Mouse (Mus musculus) ES-E14 (cell line): ENCODE measurements around the gene Wif1. TPM values are rescaled to one million over a fixed set of nuclear protein-coding genes. Genes with fewer than 3 reads are reported as not detected.

ENCODE experiments used
- DNase-seq: peaks from one replicate; pipeline ENCODE4 v3.0.0-alpha.2; 2013; ENCODE audit warnings: low read depth, low spot score
- H3K27ac ChIP-seq: 2 replicates; pipeline ENCODE4 v1.5.1; 2012; ENCODE audit warnings: low read depth, mild to moderate bottlenecking, low read length, moderate library complexity, mixed read lengths; ENCODE audit not compliant: poor library complexity, insufficient read depth, severe bottlenecking
- H3K36me3 ChIP-seq: 2 replicates; pipeline ENCODE4 v1.6.1; 2012; ENCODE audit warnings: mild to moderate bottlenecking, low read length, moderate library complexity, mixed read lengths; ENCODE audit not compliant: control insufficient read depth, poor library complexity, insufficient read depth, severe bottlenecking
- H3K4me1 ChIP-seq, 2 experiments: fragments of 150-350 bp in 1 of 2; sonication (generic) in 1 of 2; 2 replicates each; pipeline ENCODE4 v1.6.1; 2012; ENCODE audit warnings: low read length in 2 of 2, mild to moderate bottlenecking in 1 of 2, mixed read lengths in 1 of 2; ENCODE audit not compliant: control insufficient read depth in 2 of 2, insufficient read depth in 2 of 2, poor library complexity in 1 of 2
- H3K4me3 ChIP-seq, 2 experiments: fragments of 150-350 bp in 1 of 2; sonication (generic) in 1 of 2; 2 replicates each; pipeline ENCODE4 v1.5.1; 2012; ENCODE audit warnings: low read length in 2 of 2, low read depth in 1 of 2, mild to moderate bottlenecking in 1 of 2, mixed read lengths in 1 of 2; ENCODE audit not compliant: insufficient read depth in 1 of 2, poor library complexity in 1 of 2, severe bottlenecking in 1 of 2
- H3K9ac ChIP-seq: 2 replicates; pipeline ENCODE4 v1.6.1; 2012; ENCODE audit warnings: low read depth, mild to moderate bottlenecking, low read length, mixed read lengths; ENCODE audit not compliant: poor library complexity, insufficient read depth, severe bottlenecking
- H3K9me3 ChIP-seq: fragments of 150-350 bp; sonication (generic); 2 replicates; pipeline ENCODE4 v1.6.1; 2012; ENCODE audit warnings: low read depth, mild to moderate bottlenecking, low read length; ENCODE audit not compliant: control insufficient read depth, insufficient read depth
- CHD2 ChIP-seq: IDR thresholded peaks from 2 replicates; pipeline ENCODE4 v1.6.1; 2014; ENCODE audit warnings: mild to moderate bottlenecking, low read depth, low read length, inconsistent platforms
- HCFC1 ChIP-seq: IDR thresholded peaks from 2 replicates; pipeline ENCODE4 v1.6.1; 2012; ENCODE audit warnings: low read length, inconsistent platforms, borderline replicate concordance; ENCODE audit not compliant: insufficient read depth
- MAFK ChIP-seq: IDR thresholded peaks from 2 replicates; pipeline ENCODE4 v1.6.1; 2014; ENCODE audit warnings: mild to moderate bottlenecking, low read depth, low read length, inconsistent platforms; ENCODE audit not compliant: insufficient read depth
- ZC3H11A ChIP-seq: IDR thresholded peaks from 2 replicates; pipeline ENCODE4 v1.6.1; 2012; ENCODE audit warnings: low read depth, mild to moderate bottlenecking, inconsistent platforms, low read length, borderline replicate concordance
- ZNF384 ChIP-seq: IDR thresholded peaks from 2 replicates; pipeline ENCODE4 v1.6.1; 2012; ENCODE audit warnings: low read depth, low read length, inconsistent platforms
- in situ Hi-C, 2 experiments: fragments of 600-800 bp; cut with MboI; formaldehyde crosslinking; loops; one replicate each; pipeline ENCODE4 v1.15.1; 2025; ENCODE audit warnings: low sequenced_read_pairs in 2 of 2, inconsistent platforms in 1 of 2; ENCODE audit not compliant: unreplicated experiment in 2 of 2
- total RNA-seq: library from RNA; depleted of rRNA; stranded (reverse); fragments of 300-350 nt; gene quantifications from 2 replicates; pipeline ENCODE4 v1.2.3, GENCODE M21; 2012

Gene Wif1
- total RNA-seq, 1 experiment: 0.13 TPM

DNA sequence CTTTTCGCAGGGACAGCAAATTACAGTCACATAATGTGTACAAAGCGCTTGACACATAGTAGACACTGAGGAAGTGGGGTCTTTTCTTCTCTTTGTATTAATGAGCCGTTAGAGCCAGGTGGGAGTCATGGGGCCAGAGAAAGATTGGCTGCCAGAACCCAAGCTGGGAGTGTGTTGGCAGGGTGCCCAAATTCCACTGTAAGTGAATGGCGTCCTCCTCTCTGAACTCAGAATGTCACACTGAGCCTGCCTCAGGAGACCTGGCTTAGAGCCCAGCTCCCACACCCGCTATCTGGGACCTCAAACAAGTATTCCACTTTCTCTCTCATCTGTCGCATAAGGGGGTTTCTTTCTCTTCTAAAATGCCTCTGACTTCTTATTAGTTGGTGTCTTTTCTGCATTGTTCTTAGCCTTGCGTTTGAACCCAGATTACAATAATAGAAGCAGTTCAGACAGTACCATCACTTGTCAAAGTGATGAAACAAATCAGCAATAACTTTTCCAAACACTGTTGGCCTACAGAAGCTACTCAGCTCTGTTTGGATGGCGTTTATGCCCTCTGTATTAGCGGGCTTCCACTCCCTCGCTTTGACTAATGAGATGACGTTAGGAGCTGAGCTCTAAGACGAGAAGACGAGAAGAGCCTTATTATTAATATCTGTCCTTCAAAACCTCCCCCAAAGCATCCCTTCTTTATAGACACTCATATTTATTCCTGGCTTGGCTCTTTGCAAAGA is 21.9 kb downstream of the Wif1 start:
- Histone ChIP-seq H3K4me3 (no peak overlapping the region), H3K27ac (no peak overlapping the region), H3K4me1 (no peaks in the 10 kb centered on the region), H3K9me3 (no peaks in the 10 kb centered on the region), H3K9ac (no peak overlapping the region), H3K36me3 (no peaks in the 10 kb centered on the region)
- DNase-seq: no peak
- in situ Hi-C loops: no loop called here
- TF ChIP-seq MAFK (no peak), ZC3H11A (no peak), HCFC1 (no peak), ZNF384 (no peak)

GRCm38 (mm10) chr10:121056823-121057222 is 23.1 kb downstream of the Wif1 start:
- no peak overlapping the region for H3K4me3 ChIP-seq
- DNase-seq: no peak
- H3K9me3 ChIP-seq: no peaks in the 10 kb centered on the region
- TF ChIP-seq HCFC1: no peak
- no peak for TF ChIP-seq ZNF384
- TF ChIP-seq MAFK: no peak
- TF ChIP-seq ZC3H11A: no peak
- no peak for TF ChIP-seq CHD2
- H3K4me1 ChIP-seq: no peaks in the 10 kb centered on the region
- no peak overlapping the region for H3K9ac ChIP-seq
- H3K27ac ChIP-seq: no peak overlapping the region
- in situ Hi-C loops: no loop called here
- no peaks in the 10 kb centered on the region for H3K36me3 ChIP-seq

GRCm38 (mm10) chr10:121059043-121060003 is 25.6 kb downstream of the Wif1 start:
- DNase-seq: no peak
- TF ChIP-seq CHD2 (no peak), HCFC1 (no peak), ZC3H11A (no peak), ZNF384 (no peak), MAFK (no peak)
- in situ Hi-C loops: no loop called here

DNA sequence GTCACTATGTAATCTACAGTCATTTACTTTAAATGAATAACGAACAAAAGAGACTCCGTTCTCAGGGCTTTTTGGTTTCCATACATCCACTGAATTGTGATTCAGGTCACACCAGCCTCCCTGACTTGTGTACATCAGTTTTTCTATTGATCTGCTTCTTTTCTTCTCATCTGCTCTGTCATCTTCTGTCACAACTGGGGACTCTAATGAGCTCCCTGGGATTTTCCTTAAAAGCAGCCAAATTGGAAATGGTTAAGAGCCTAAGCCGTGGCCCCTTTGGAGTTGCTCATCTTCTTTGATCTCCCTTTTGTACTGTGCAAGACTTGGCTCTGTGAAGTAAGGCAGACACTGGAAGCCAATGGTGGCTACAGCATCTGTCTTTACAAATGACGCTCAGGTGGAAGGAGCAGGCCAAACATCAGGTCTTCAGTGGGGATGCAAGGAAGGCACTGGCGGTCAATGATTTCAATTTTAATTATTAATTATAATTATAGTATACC is 27.6 kb downstream of the Wif1 start:
- no peak overlapping the region for H3K4me3 ChIP-seq
- TF ChIP-seq ZNF384 (no peak), ZC3H11A (no peak), CHD2 (no peak), HCFC1 (no peak), MAFK (no peak)
- in situ Hi-C loops: no loop called here
- H3K9ac ChIP-seq: no peak overlapping the region
- no peaks in the 10 kb centered on the region for H3K36me3 ChIP-seq
- H3K4me1 ChIP-seq: no peaks in the 10 kb centered on the region
- H3K9me3 ChIP-seq: no peaks in the 10 kb centered on the region
- no peak overlapping the region for H3K27ac ChIP-seq
- DNase-seq: no peak

More at GRCm38 (mm10) chr10:121059043-121060003, 25.6 kb downstream of the Wif1 start:
- no peaks in the 10 kb centered on the region for H3K4me1 ChIP-seq
- H3K9me3 ChIP-seq: no peaks in the 10 kb centered on the region
- no peak overlapping the region for H3K9ac ChIP-seq
- H3K27ac ChIP-seq: no peak overlapping the region
- no peaks in the 10 kb centered on the region for H3K36me3 ChIP-seq
- no peak overlapping the region for H3K4me3 ChIP-seq
